Mouse (Mus musculus) splenic B cell, adult 2 months (primary cell): Measurements from ENCODE around the gene Ahsa2.
"Not testable (repeated sequence)": the region's sequence is repeated elsewhere in the genome, so short reads cannot be mapped to it uniquely, and the experiment has no call there.

Experiments
- DNase-seq: peaks from one replicate; pipeline ENCODE4 v3.0.0-alpha.2; 2011; ENCODE audit warnings: low read depth, low spot score
- H3K27me3 ChIP-seq: 2 replicates; pipeline ENCODE4 v1.6.1; 2012; ENCODE audit warnings: mild to moderate bottlenecking, low read length, moderate library complexity, mixed read lengths; ENCODE audit not compliant: control insufficient read depth, poor library complexity, insufficient read depth, severe bottlenecking
- H3K36me3 ChIP-seq: 2 replicates; pipeline ENCODE4 v1.6.1; 2012; ENCODE audit warnings: mild to moderate bottlenecking, low read length, moderate library complexity, mixed read lengths; ENCODE audit not compliant: control insufficient read depth, poor library complexity, insufficient read depth, severe bottlenecking

The Ahsa2 gene

GRCm38 (mm10) chr11:23497718-23498509, at the start of gene Ahsa2:
TSS of gene Ahsa2 (minus strand) at chr11:23498030.
- DNase-seq = peak; percentile 98
- H3K36me3 ChIP-seq = no peaks in the 10 kb centered on the region

GRCm38 (mm10) chr11:23537446-23537845, 39.6 kb upstream of the Ahsa2 start:
- Histone ChIP-seq H3K27me3 (no peaks in the 10 kb centered on the region), H3K36me3 (no peaks in the 10 kb centered on the region)
- DNase-seq = no peak

More at GRCm38 (mm10) chr11:23497718-23498509, at the start of gene Ahsa2:
- no peaks in the 10 kb centered on the region for H3K27me3 ChIP-seq

- H3K27me3 ChIP-seq = no peaks in the 10 kb centered on the region
- no peak for DNase-seq
- no peaks in the 10 kb centered on the region for H3K36me3 ChIP-seq
Observed at GRCm38 (mm10) chr11:23520473-23521205, 22.8 kb upstream of the Ahsa2 start, which contains the start of gene 1700093K21Rik. TSS of gene 1700093K21Rik (minus strand) at chr11:23521155.

- H3K36me3 ChIP-seq = no peaks in the 10 kb centered on the region
- no peaks in the 10 kb centered on the region for H3K27me3 ChIP-seq
- DNase-seq = no peak
Observed at GRCm38 (mm10) chr11:23518981-23519380, 21.2 kb upstream of the Ahsa2 start.

GRCm38 (mm10) chr11:23515315-23515714, 17.5 kb upstream of the Ahsa2 start:
- Histone ChIP-seq H3K36me3 (no peaks in the 10 kb centered on the region), H3K27me3 (no peaks in the 10 kb centered on the region)
- no peak for DNase-seq

- not testable (repeated sequence) for H3K36me3 ChIP-seq, H3K27me3 ChIP-seq, DNase-seq
Observed at GRCm38 (mm10) chr11:23514785-23515184, 17.0 kb upstream of the Ahsa2 start.

- H3K27me3 ChIP-seq, H3K36me3 ChIP-seq: not testable (repeated sequence)
Observed at GRCm38 (mm10) chr11:23504801-23505200, 7.0 kb upstream of the Ahsa2 start.

GRCm38 (mm10) chr11:23498609-23499008, 779 bp upstream of the Ahsa2 start:
- H3K27me3 ChIP-seq = no peaks in the 10 kb centered on the region
- no peaks in the 10 kb centered on the region for H3K36me3 ChIP-seq
- peak; percentile 13 for DNase-seq

More at GRCm38 (mm10) chr11:23504801-23505200, 7.0 kb upstream of the Ahsa2 start:
- DNase-seq = not testable (repeated sequence)

- DNase-seq = peak; percentile 74
- Histone ChIP-seq H3K36me3 (no peaks in the 10 kb centered on the region), H3K27me3 (no peaks in the 10 kb centered on the region)
Observed at GRCm38 (mm10) chr11:23497335-23497717, 504 bp downstream of the Ahsa2 start.

GRCm38 (mm10) chr11:23496661-23497060, 1.2 kb downstream of the Ahsa2 start:
- H3K36me3 ChIP-seq = no peaks in the 10 kb centered on the region; the same call in 1 of the 2 replicates
- H3K27me3 ChIP-seq = no peaks in the 10 kb centered on the region
- peak; percentile 13 for DNase-seq

GRCm38 (mm10) chr11:23495231-23495630, 2.6 kb downstream of the Ahsa2 start:
- no peak for DNase-seq
- peaks cover 4% of the 10 kb centered on the region; the same call in 1 of the 2 replicates for H3K36me3 ChIP-seq
- no peaks in the 10 kb centered on the region for H3K27me3 ChIP-seq

GRCm38 (mm10) chr11:23492048-23492790, 5.6 kb downstream of the Ahsa2 start:
- DNase-seq = no peak
- peaks cover 4% of the 10 kb centered on the region; the same call in 1 of the 2 replicates for H3K36me3 ChIP-seq

GRCm38 (mm10) chr11:23489955-23490354, 7.9 kb downstream of the Ahsa2 start:
- Histone ChIP-seq H3K36me3 (peaks cover 6% of the 10 kb centered on the region; the same call in 1 of the 2 replicates), H3K27me3 (no peaks in the 10 kb centered on the region)
- DNase-seq = no peak

More at GRCm38 (mm10) chr11:23492048-23492790, 5.6 kb downstream of the Ahsa2 start:
- no peaks in the 10 kb centered on the region for H3K27me3 ChIP-seq

- H3K36me3 ChIP-seq = not testable (repeated sequence)
Observed at GRCm38 (mm10) chr11:23465862-23466261, 32.0 kb downstream of the Ahsa2 start.

More at GRCm38 (mm10) chr11:23465862-23466261, 32.0 kb downstream of the Ahsa2 start:
- not testable (repeated sequence) for DNase-seq, H3K27me3 ChIP-seq
